Mouse (Mus musculus) liver, embryonic 16.5 days (tissue): ENCODE measurements at regions not wholly inside any gene's neighbourhood (a gene's known extent, or its start where the extent isn't known, plus 50 kb on each side); places are given as distances from the start of the nearest gene placed in this dataset.

Experiments used
- ATAC-seq: fragments of 200-750 bp; cut with Nextera tagmentation; 2 replicates; pipeline ENCODE4 v1.8.0; 2017; ENCODE audit warnings: low read depth, mild to moderate bottlenecking, moderate number of reproducible peaks, moderate library complexity
- H3K27ac ChIP-seq: fragments of 300-500 bp; sonication (generic); 2 replicates; pipeline ENCODE4 v1.5.1; 2014; ENCODE audit warnings: mild to moderate bottlenecking, low read length
- H3K27me3 ChIP-seq: fragments of 300-500 bp; sonication (generic); 2 replicates; pipeline ENCODE4 v1.6.1; 2014; ENCODE audit warnings: low read depth, low read length, mixed read lengths; ENCODE audit not compliant: control insufficient read depth, insufficient read depth
- H3K36me3 ChIP-seq: fragments of 300-500 bp; sonication (generic); 2 replicates; pipeline ENCODE4 v1.6.1; 2014; ENCODE audit warnings: mild to moderate bottlenecking; ENCODE audit not compliant: control insufficient read depth, insufficient read depth
- H3K4me1 ChIP-seq: fragments of 300-500 bp; sonication (generic); 2 replicates; pipeline ENCODE4 v1.6.1; 2014; ENCODE audit warnings: low read depth, low read length, mixed read lengths; ENCODE audit not compliant: control insufficient read depth
- H3K4me2 ChIP-seq: fragments of 300-500 bp; sonication (generic); 2 replicates; pipeline ENCODE4 v1.6.1; 2014; ENCODE audit warnings: low read depth, low read length, mixed read lengths
- H3K4me3 ChIP-seq: fragments of 300-500 bp; sonication (generic); 2 replicates; pipeline ENCODE4 v1.5.1; 2014; ENCODE audit warnings: low read depth, mild to moderate bottlenecking, low read length
- H3K9ac ChIP-seq: fragments of 300-500 bp; sonication (generic); 2 replicates; pipeline ENCODE4 v1.6.1; 2014; ENCODE audit warnings: low read depth, low read length
- H3K9me3 ChIP-seq: fragments of 300-500 bp; sonication (generic); replicated peaks from 2 replicates; pipeline ENCODE4 v1.6.1; 2016; ENCODE audit warnings: low read length; ENCODE audit not compliant: control insufficient read depth
- WGBS: fragments of 180-500 bp; shearing (Covaris S2); extraction: QIAGEN DNeasy Blood & Tissue Kit; methylation state at CpG from one replicate; pipeline ENCODE4 v1.1.7; 2014; ENCODE audit not compliant: insufficient replicate concordance; 5-methylcytosine and 5-hydroxymethylcytosine counted together

DNA sequence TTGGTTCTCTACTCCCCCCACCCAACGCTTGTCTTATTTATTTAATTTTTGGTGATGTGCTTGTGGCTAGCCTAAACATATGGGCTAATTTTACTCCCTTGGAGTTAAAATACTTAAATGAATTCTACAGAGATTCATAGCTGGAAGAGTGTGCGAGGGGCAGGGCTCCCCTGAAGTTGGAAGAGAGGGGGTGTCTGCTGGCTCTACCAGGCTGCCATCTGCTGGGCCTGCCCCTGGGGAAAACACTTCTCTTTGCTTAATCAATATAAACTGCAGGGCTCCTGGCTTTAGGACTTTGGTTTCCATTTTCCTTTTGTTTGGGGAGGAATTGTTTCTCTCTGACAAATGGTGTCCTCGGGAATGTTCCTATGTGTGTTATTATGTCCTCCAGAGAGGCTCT, 92.5 kb upstream of the Kcnd3 start:
- no peak overlapping the region for H3K9ac ChIP-seq
- ATAC-seq: no peak
- H3K4me2 ChIP-seq: no peak overlapping the region
- H3K27me3 ChIP-seq: no peaks in the 10 kb centered on the region
- 46% methylated on average over 3 of the region's 3 CpGs for WGBS
- H3K27ac ChIP-seq: no peak overlapping the region
- H3K9me3 ChIP-seq: no peaks in the 10 kb centered on the region
- H3K36me3 ChIP-seq: no peaks in the 10 kb centered on the region
- no peaks in the 10 kb centered on the region for H3K4me1 ChIP-seq
- no peak overlapping the region for H3K4me3 ChIP-seq

GRCm38 (mm10) chr3:105364685-105365084, 87.4 kb upstream of the Kcnd3 start:
- no peaks in the 10 kb centered on the region for H3K4me1 ChIP-seq
- H3K27ac ChIP-seq: no peak overlapping the region
- ATAC-seq: no peak
- H3K9me3 ChIP-seq: no peaks in the 10 kb centered on the region
- H3K4me2 ChIP-seq: no peak overlapping the region
- no peak overlapping the region for H3K9ac ChIP-seq
- WGBS: 74% methylated on average over 5 of the region's 5 CpGs
- no peaks in the 10 kb centered on the region for H3K27me3 ChIP-seq
- H3K4me3 ChIP-seq: no peak overlapping the region
- H3K36me3 ChIP-seq: no peaks in the 10 kb centered on the region

GRCm38 (mm10) chr3:105366806-105367205, 85.3 kb upstream of the Kcnd3 start:
- no peak overlapping the region for H3K4me3 ChIP-seq
- WGBS: 69% methylated on average over 6 of the region's 6 CpGs
- H3K27me3 ChIP-seq: no peaks in the 10 kb centered on the region
- no peaks in the 10 kb centered on the region for H3K4me1 ChIP-seq
- no peak overlapping the region for H3K4me2 ChIP-seq
- ATAC-seq: no peak
- H3K36me3 ChIP-seq: no peaks in the 10 kb centered on the region
- no peaks in the 10 kb centered on the region for H3K9me3 ChIP-seq
- no peak overlapping the region for H3K27ac ChIP-seq
- no peak overlapping the region for H3K9ac ChIP-seq

- H3K36me3 ChIP-seq: no peaks in the 10 kb centered on the region
- no peak overlapping the region for H3K4me2 ChIP-seq
- WGBS: 61% methylated on average over 8 of the region's 8 CpGs
- H3K27me3 ChIP-seq: no peaks in the 10 kb centered on the region
- H3K4me3 ChIP-seq: no peak overlapping the region
- H3K9ac ChIP-seq: no peak overlapping the region
- H3K27ac ChIP-seq: no peak overlapping the region
- H3K9me3 ChIP-seq: no peaks in the 10 kb centered on the region
- H3K4me1 ChIP-seq: no peaks in the 10 kb centered on the region
- ATAC-seq: no peak
Measured at GRCm38 (mm10) chr3:105367972-105368371, 84.2 kb upstream of the Kcnd3 start.

DNA sequence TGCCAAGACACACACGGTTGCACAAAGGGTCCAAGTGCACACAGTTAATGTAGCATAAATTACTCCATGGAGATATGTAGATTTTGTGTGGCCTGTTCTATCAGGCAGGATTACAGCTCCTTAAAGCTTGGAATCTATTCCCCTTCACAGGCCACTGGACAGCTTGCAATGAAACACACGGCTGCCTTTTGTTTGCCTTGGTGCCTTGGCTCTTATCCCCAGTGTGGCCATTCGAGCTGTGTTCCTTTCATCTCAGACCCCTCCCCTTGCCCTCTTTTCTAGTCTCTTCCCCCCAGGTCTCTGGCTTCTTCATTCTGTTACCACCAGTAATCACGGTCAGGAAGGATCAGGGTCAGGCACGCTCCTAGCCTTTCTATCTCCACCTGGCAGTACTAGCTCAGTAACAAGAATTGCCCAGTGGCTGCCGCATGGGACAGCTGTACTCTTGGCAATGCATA, 79.7 kb upstream of the Kcnd3 start:
- ATAC-seq: no peak
- WGBS: 60% methylated on average over 6 of the region's 6 CpGs
- H3K9ac ChIP-seq: no peak overlapping the region
- H3K4me3 ChIP-seq: no peak overlapping the region
- H3K27me3 ChIP-seq: no peaks in the 10 kb centered on the region
- no peaks in the 10 kb centered on the region for H3K9me3 ChIP-seq
- H3K4me1 ChIP-seq: no peaks in the 10 kb centered on the region
- H3K36me3 ChIP-seq: no peaks in the 10 kb centered on the region
- H3K4me2 ChIP-seq: no peak overlapping the region
- no peak overlapping the region for H3K27ac ChIP-seq

DNA sequence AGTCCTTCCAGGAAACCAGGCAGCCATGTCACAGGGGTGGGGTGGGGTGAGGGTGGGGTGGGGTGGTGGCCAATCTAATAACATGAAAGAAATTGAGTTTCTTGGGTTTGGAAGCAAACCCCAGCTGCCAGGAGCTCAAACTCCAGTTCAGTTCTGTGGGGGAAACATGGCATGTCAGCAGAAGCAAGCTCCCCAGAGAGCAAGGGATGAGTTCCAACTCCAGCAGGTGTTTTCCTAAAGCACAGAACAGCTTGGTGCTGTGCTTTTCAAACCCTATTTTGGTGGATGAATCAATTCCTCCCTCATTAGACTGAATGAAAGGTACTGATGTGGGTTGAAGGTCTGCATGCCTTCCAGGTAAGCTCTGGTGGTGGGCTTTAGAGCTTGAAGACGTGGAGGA, 77.8 kb upstream of the Kcnd3 start:
- Histone ChIP-seq H3K27me3 (no peaks in the 10 kb centered on the region), H3K4me2 (no peak overlapping the region), H3K4me1 (no peaks in the 10 kb centered on the region), H3K9ac (no peak overlapping the region), H3K27ac (no peak overlapping the region), H3K9me3 (no peaks in the 10 kb centered on the region), H3K4me3 (no peak overlapping the region), H3K36me3 (no peaks in the 10 kb centered on the region)
- no peak for ATAC-seq
- 41% methylated on average over 1 of the region's 1 CpGs for WGBS

DNA sequence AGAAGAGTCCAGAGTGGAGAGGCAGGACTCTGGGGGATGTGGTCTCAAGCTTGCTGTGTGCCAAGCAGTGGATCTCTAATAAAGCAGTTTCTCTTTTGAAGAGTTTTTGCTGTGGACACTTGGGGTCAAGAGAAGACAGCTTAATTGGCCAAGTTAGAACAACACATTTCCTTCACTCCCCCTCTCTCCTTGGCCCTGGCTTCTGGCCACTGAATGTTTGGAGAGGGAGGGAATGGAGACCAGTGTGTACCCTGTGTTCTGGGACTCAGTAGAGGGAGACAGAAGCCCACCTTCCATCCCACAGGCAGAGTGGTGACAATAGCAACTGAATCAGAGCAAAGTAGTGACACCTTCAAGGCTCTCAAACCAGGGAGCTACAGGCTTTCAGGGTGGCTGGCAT, 77.3 kb upstream of the Kcnd3 start:
- Histone ChIP-seq H3K9ac (no peak overlapping the region), H3K36me3 (no peaks in the 10 kb centered on the region), H3K4me2 (no peak overlapping the region), H3K9me3 (no peaks in the 10 kb centered on the region), H3K4me1 (no peaks in the 10 kb centered on the region), H3K27me3 (no peaks in the 10 kb centered on the region), H3K4me3 (no peak overlapping the region), H3K27ac (no peak overlapping the region)
- no peak for ATAC-seq

- H3K4me1 ChIP-seq: no peaks in the 10 kb centered on the region
- no peak overlapping the region for H3K4me2 ChIP-seq
- no peak overlapping the region for H3K27ac ChIP-seq
- no peaks in the 10 kb centered on the region for H3K27me3 ChIP-seq
- H3K4me3 ChIP-seq: no peak overlapping the region
- no peak for ATAC-seq
- no peaks in the 10 kb centered on the region for H3K36me3 ChIP-seq
- H3K9ac ChIP-seq: no peak overlapping the region
- 45% methylated on average over 5 of the region's 5 CpGs for WGBS
- H3K9me3 ChIP-seq: no peaks in the 10 kb centered on the region
Measured at GRCm38 (mm10) chr3:105375383-105375782, 76.7 kb upstream of the Kcnd3 start.

DNA sequence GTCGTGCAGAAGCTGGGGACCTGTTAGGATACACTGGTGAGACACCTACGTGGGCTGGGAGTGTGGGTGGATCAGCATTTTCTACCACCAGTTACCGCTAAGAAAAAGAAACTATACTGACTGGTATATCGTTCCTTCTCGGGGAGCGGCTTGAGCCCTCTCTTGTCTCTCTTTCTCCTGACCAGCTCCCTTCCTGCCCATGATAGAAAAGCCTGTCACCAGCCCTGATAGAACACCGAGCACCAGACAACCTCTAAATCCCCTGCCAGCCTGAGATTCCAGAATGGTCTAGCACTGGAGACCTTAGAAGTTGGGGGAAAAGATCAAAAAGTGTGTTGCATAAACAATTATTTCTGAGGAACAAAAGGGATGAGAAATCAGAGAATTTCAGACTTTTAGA, 76.3 kb upstream of the Kcnd3 start:
- Histone ChIP-seq H3K36me3 (no peaks in the 10 kb centered on the region), H3K4me3 (no peak overlapping the region), H3K9ac (no peak overlapping the region), H3K27ac (no peak overlapping the region), H3K9me3 (no peaks in the 10 kb centered on the region), H3K27me3 (no peaks in the 10 kb centered on the region), H3K4me2 (no peak overlapping the region), H3K4me1 (no peaks in the 10 kb centered on the region)
- WGBS: 47% methylated on average over 7 of the region's 7 CpGs
- no peak for ATAC-seq

DNA sequence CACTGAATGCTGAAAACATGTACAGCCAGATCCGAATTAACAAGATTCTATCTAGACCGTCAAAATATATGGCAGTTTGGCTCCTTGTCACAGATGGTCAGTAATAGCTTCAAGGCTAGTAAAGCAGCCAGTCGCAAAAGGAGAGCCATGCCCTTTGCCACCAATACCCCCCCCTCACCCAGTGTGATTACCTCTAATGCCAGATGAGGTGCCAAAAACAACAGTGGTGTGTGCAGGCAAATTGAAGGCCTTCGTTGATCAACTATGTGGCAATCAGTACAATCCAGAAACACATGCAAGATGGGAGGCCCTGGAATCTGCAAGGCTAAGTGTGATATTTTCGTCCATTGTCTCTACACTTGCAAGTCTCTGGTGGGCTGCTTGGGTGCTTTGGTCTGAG, 75.8 kb upstream of the Kcnd3 start:
- H3K36me3 ChIP-seq: no peaks in the 10 kb centered on the region
- H3K4me2 ChIP-seq: no peak overlapping the region
- 57% methylated on average over 5 of the region's 5 CpGs for WGBS
- no peaks in the 10 kb centered on the region for H3K9me3 ChIP-seq
- no peak overlapping the region for H3K4me3 ChIP-seq
- H3K4me1 ChIP-seq: no peaks in the 10 kb centered on the region
- H3K9ac ChIP-seq: no peak overlapping the region
- no peak for ATAC-seq
- H3K27me3 ChIP-seq: no peaks in the 10 kb centered on the region
- no peak overlapping the region for H3K27ac ChIP-seq
